Mouse (Mus musculus) erythroblast, embryonic 14.5 days (primary cell): ENCODE results near the gene Sema4b. TPM values are rescaled to one million over a fixed set of nuclear protein-coding genes. Genes with fewer than 3 reads are reported as not detected.

Source experiments
- H3K27me3 ChIP-seq: 2 replicates; pipeline ENCODE4 v1.6.1; 2012; ENCODE audit warnings: inconsistent platforms; ENCODE audit not compliant: control insufficient read depth
- H3K36me3 ChIP-seq: 2 replicates; pipeline ENCODE4 v1.6.1; 2012; ENCODE audit warnings: mild to moderate bottlenecking, inconsistent platforms; ENCODE audit not compliant: control insufficient read depth
- H3K4me1 ChIP-seq: 2 replicates; pipeline ENCODE4 v1.6.1; 2012; ENCODE audit warnings: inconsistent platforms; ENCODE audit not compliant: control insufficient read depth
- H3K4me3 ChIP-seq: replicated peaks from 2 replicates; pipeline ENCODE3; 2012; ENCODE audit warnings: moderate library complexity, mild to moderate bottlenecking, inconsistent platforms
- H3K9me3 ChIP-seq: 2 replicates; pipeline ENCODE4 v1.6.1; 2012; ENCODE audit warnings: low read length, inconsistent platforms, mixed read lengths; ENCODE audit not compliant: control insufficient read depth
- GATA1 ChIP-seq: IDR thresholded peaks from 2 replicates; pipeline ENCODE4 v1.6.1; 2012; ENCODE audit warnings: low read length, inconsistent platforms, mixed read lengths
- TAL1 ChIP-seq: IDR thresholded peaks from 3 replicates; pipeline ENCODE4 v1.6.1; 2012; ENCODE audit warnings: low read length, inconsistent platforms, mixed read lengths
- polyA plus RNA-seq: library from polyadenylated mRNA; stranded (reverse); fragments of >175 nt; gene quantifications from 2 replicates; pipeline ENCODE4 v1.2.3, GENCODE M21; 2012

Sema4b gene
- polyA plus RNA-seq, 1 experiment: 3.1 TPM

DNA sequence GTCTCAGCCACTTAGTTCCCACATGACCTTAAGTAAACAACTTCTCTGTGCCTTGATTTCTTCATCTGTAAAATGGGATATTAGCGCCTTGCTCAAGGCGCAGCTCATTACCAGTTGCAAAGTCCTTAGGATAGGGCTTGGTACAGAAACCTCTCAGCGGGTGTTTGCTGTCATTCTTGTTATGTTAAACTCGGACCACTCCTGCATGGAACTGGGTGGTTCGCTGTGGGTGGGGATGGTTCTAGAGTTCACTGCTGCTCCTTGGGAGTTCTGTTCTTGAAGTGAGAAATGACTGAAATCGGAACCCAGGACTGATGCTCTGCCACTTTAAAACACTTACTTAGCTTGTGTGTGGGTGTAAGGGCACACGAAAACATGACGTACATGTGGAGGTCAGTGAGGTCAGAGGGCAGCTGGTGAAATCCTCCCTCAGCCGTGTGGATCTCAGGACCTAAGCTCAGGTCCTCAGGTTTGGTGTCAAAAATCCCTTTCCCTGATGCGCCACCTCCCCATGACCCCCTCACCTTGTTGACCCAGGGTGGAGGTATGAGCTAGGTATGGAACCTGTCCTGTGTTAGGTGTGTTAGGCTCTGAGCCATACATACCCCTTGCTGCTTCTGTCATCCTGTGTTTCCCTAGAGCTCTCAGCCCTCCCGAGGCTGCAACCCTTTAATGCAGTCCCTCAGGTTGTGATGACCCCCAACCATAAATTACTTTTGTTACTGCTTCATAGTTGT lies 13.4 kb downstream of the Sema4b start:
- peaks cover 69% of the 10 kb centered on the region for H3K36me3 ChIP-seq
- TF ChIP-seq GATA1 (no peak), TAL1 (no peak)

DNA sequence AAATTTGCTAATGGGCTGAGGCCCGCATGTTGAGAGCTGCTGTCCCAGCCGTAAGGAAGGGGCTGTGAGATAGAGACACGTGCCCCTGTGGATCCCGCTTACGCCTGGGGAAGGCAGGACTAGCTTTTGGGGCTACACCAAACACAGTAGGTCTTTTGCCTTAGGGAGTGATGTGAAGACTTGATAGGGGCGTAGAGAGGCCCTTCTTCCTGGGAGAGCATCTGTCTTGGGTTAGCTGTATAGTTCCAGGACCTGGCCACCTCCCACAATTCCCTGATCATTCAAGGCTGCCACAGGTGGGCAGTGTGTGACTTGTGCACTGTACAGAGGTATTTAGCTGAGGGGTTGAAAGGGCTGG lies 13.9 kb downstream of the Sema4b start:
- H3K27me3 ChIP-seq: no peaks in the 10 kb centered on the region
- H3K36me3 ChIP-seq: peaks cover 71% of the 10 kb centered on the region
- TF ChIP-seq GATA1 (no peak), TAL1 (no peak)
- H3K9me3 ChIP-seq: no peaks in the 10 kb centered on the region
- peaks cover 89% of the 10 kb centered on the region for H3K4me1 ChIP-seq
- peak overlapping the region; percentile 85 for H3K4me3 ChIP-seq

More for the DNA sequence above, 13.4 kb downstream of the Sema4b start:
- peak overlapping the region; percentile 85 for H3K4me3 ChIP-seq
- peaks cover 89% of the 10 kb centered on the region for H3K4me1 ChIP-seq
- no peaks in the 10 kb centered on the region for H3K27me3 ChIP-seq
- no peaks in the 10 kb centered on the region for H3K9me3 ChIP-seq

- Histone ChIP-seq H3K4me1 (peaks cover 89% of the 10 kb centered on the region), H3K4me3 (peak overlapping the region; percentile 85), H3K36me3 (peaks cover 75% of the 10 kb centered on the region), H3K27me3 (no peaks in the 10 kb centered on the region), H3K9me3 (no peaks in the 10 kb centered on the region)
- TF ChIP-seq TAL1 (no peak), GATA1 (no peak)
These were observed 14.4 kb downstream of the Sema4b start for GRCm38 (mm10) chr7:80200963-80201539.

- H3K4me1 ChIP-seq: peaks cover 90% of the 10 kb centered on the region
These were observed 15.4 kb downstream of the Sema4b start for GRCm38 (mm10) chr7:80201888-80202540.

DNA sequence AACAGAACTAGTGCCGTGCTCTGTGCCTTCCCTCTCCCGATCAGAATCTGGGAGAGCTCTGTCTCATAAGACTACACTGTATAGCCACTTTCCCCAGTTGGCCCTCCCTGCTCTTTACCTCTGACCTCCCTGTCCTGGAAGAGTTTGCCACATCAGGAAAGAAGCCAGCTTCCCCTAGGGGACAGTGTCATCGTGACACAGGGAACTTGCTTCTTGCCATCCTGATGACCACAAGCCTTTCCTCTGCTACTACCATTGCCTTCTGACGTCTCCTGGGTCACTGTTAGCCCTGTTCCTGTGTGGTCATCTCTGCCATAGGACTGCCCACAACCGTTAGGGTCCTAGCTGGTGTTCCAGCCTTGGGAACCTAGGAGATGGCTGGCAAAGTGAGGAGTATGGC lies 16.3 kb downstream of the Sema4b start:
- no peaks in the 10 kb centered on the region for H3K27me3 ChIP-seq
- H3K4me3 ChIP-seq: peak overlapping the region; percentile 57
- peaks cover 92% of the 10 kb centered on the region for H3K36me3 ChIP-seq
- TF ChIP-seq TAL1 (no peak), GATA1 (no peak)
- H3K4me1 ChIP-seq: peaks cover 90% of the 10 kb centered on the region
- no peaks in the 10 kb centered on the region for H3K9me3 ChIP-seq

More at GRCm38 (mm10) chr7:80201888-80202540, 15.4 kb downstream of the Sema4b start:
- H3K27me3 ChIP-seq: no peaks in the 10 kb centered on the region
- H3K9me3 ChIP-seq: no peaks in the 10 kb centered on the region
- no peak for TF ChIP-seq GATA1
- no peak for TF ChIP-seq TAL1
- peaks cover 82% of the 10 kb centered on the region for H3K36me3 ChIP-seq
- peak overlapping the region; percentile 85 for H3K4me3 ChIP-seq

GRCm38 (mm10) chr7:80203638-80204096 lies 17.0 kb downstream of the Sema4b start:
- peaks cover 95% of the 10 kb centered on the region for H3K36me3 ChIP-seq
- TF ChIP-seq GATA1 (peak; percentile 63; the same call in 1 of the 2 replicates), TAL1 (no peak)
- peak overlapping the region; percentile 57 for H3K4me3 ChIP-seq
- H3K27me3 ChIP-seq: no peaks in the 10 kb centered on the region
- H3K9me3 ChIP-seq: no peaks in the 10 kb centered on the region
- peaks cover 94% of the 10 kb centered on the region for H3K4me1 ChIP-seq

DNA sequence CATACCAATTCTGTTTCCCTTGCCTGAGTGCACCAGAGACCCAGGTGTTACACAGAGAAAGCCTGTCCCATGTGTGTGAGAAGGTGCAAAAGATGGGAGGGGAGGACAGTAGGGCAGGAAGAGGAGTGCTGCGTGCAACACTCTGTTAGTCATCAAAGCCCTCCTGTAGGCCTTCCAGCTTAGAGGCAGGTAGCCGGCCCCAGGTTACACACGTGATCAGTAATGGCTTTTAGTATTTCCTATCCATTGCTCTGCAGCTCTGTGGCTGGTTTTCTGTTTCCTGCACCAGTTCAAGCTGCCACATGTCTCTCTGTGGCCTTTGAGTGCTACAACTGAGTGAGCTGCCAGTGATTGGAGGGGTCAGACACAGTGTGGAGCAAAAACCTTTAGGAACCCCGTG lies 17.7 kb downstream of the Sema4b start:
- TF ChIP-seq GATA1: no peak
- no peak for TF ChIP-seq TAL1
- Histone ChIP-seq H3K4me3 (peak overlapping the region; percentile 1), H3K36me3 (peaks cover 89% of the 10 kb centered on the region), H3K4me1 (peaks cover 100% of the 10 kb centered on the region), H3K9me3 (no peaks in the 10 kb centered on the region), H3K27me3 (no peaks in the 10 kb centered on the region)

- Histone ChIP-seq H3K4me3 (peak overlapping the region; percentile 20), H3K27me3 (no peaks in the 10 kb centered on the region), H3K9me3 (no peaks in the 10 kb centered on the region), H3K4me1 (peaks cover 100% of the 10 kb centered on the region), H3K36me3 (peaks cover 88% of the 10 kb centered on the region)
- TF ChIP-seq GATA1 (no peak; the same call in 1 of the 2 replicates), TAL1 (no peak)
These were observed 18.3 kb downstream of the Sema4b start for GRCm38 (mm10) chr7:80204961-80205360.
